Mouse (Mus musculus): ENCODE measurements at regions not wholly inside any gene's neighbourhood (a gene's known extent, or its start where the extent isn't known, plus 50 kb on each side); places are given as distances from the start of the nearest gene placed in this dataset.

GRCm38 (mm10) chr2:137754481-137754880, 501.9 kb upstream of the Btbd3 start:
- no peak overlapping the region for H3K27ac ChIP-seq (replicated peaks)
- H3K4me3 ChIP-seq (replicated peaks) = no peak overlapping the region
- ATAC-seq (ENCODE audit: insufficient read depth) = no peak
- H3K36me3 ChIP-seq (replicated peaks) = no peaks in the 10 kb centered on the region
- WGBS (ENCODE audit: insufficient replicate concordance) = 80% methylated on average over 3 of the region's 3 CpGs
- no peaks in the 10 kb centered on the region for H3K27me3 ChIP-seq
- no peak overlapping the region for H3K4me2 ChIP-seq
- no peak overlapping the region for H3K9ac ChIP-seq
- H3K4me1 ChIP-seq (replicated peaks) = no peaks in the 10 kb centered on the region
- no peaks in the 10 kb centered on the region for H3K9me3 ChIP-seq (replicated peaks)

GRCm38 (mm10) chr2:137732410-137732809, 524.0 kb upstream of the Btbd3 start:
- no peaks in the 10 kb centered on the region for H3K4me1 ChIP-seq (replicated peaks)
- H3K36me3 ChIP-seq (replicated peaks) = no peaks in the 10 kb centered on the region
- H3K4me2 ChIP-seq = no peak overlapping the region
- WGBS (ENCODE audit: insufficient replicate concordance) = 14% methylated on average over 2 of the region's 2 CpGs
- no peak overlapping the region for H3K9ac ChIP-seq
- H3K4me3 ChIP-seq (replicated peaks) = no peak overlapping the region
- H3K27ac ChIP-seq (replicated peaks) = no peak overlapping the region
- H3K27me3 ChIP-seq = no peaks in the 10 kb centered on the region
- no peaks in the 10 kb centered on the region for H3K9me3 ChIP-seq (replicated peaks)
- no peak for ATAC-seq (ENCODE audit: insufficient read depth)

- Histone ChIP-seq H3K9ac (no peak overlapping the region), H3K27ac (replicated peaks) (no peak overlapping the region), H3K9me3 (replicated peaks) (no peaks in the 10 kb centered on the region), H3K27me3 (no peaks in the 10 kb centered on the region), H3K4me3 (replicated peaks) (no peak overlapping the region), H3K4me2 (no peak overlapping the region), H3K36me3 (replicated peaks) (no peaks in the 10 kb centered on the region), H3K4me1 (replicated peaks) (no peaks in the 10 kb centered on the region)
- WGBS (ENCODE audit: insufficient replicate concordance) = 65% methylated on average over 12 of the region's 12 CpGs
- ATAC-seq (ENCODE audit: insufficient read depth) = no peak
These were observed 525.9 kb upstream of the Btbd3 start for GRCm38 (mm10) chr2:137730472-137730931.

- H3K27ac ChIP-seq (replicated peaks) = no peak overlapping the region
- 74% methylated on average over 6 of the region's 6 CpGs for WGBS (ENCODE audit: insufficient replicate concordance)
- ATAC-seq (ENCODE audit: insufficient read depth) = no peak
- H3K9ac ChIP-seq = no peak overlapping the region
- no peak overlapping the region for H3K4me3 ChIP-seq (replicated peaks)
- H3K4me1 ChIP-seq (replicated peaks) = no peaks in the 10 kb centered on the region
- no peaks in the 10 kb centered on the region for H3K9me3 ChIP-seq (replicated peaks)
- no peak overlapping the region for H3K4me2 ChIP-seq
- no peaks in the 10 kb centered on the region for H3K36me3 ChIP-seq (replicated peaks)
- no peaks in the 10 kb centered on the region for H3K27me3 ChIP-seq
These were observed 526.5 kb upstream of the Btbd3 start for GRCm38 (mm10) chr2:137729871-137730270.

GRCm38 (mm10) chr2:137729207-137729606, 527.2 kb upstream of the Btbd3 start:
- H3K27me3 ChIP-seq = no peaks in the 10 kb centered on the region
- no peaks in the 10 kb centered on the region for H3K4me1 ChIP-seq (replicated peaks)
- H3K36me3 ChIP-seq (replicated peaks) = no peaks in the 10 kb centered on the region
- 35% methylated on average over 4 of the region's 4 CpGs for whole genome bisulfite sequencing (ENCODE audit: insufficient replicate concordance)
- ATAC-seq (ENCODE audit: insufficient read depth) = no peak
- no peak overlapping the region for H3K9ac ChIP-seq
- H3K9me3 ChIP-seq (replicated peaks) = no peaks in the 10 kb centered on the region
- no peak overlapping the region for H3K4me3 ChIP-seq (replicated peaks)
- H3K4me2 ChIP-seq = no peak overlapping the region
- H3K27ac ChIP-seq (replicated peaks) = no peak overlapping the region

GRCm38 (mm10) chr2:137723651-137724050, 532.7 kb upstream of the Btbd3 start:
- H3K27me3 ChIP-seq = no peaks in the 10 kb centered on the region
- H3K4me3 ChIP-seq (replicated peaks) = no peak overlapping the region
- WGBS (ENCODE audit: insufficient replicate concordance) = 67% methylated on average over 1 of the region's 1 CpGs
- no peaks in the 10 kb centered on the region for H3K9me3 ChIP-seq (replicated peaks)
- no peak overlapping the region for H3K27ac ChIP-seq (replicated peaks)
- ATAC-seq (ENCODE audit: insufficient read depth) = no peak
- H3K4me2 ChIP-seq = no peak overlapping the region
- H3K4me1 ChIP-seq (replicated peaks) = no peaks in the 10 kb centered on the region
- no peaks in the 10 kb centered on the region for H3K36me3 ChIP-seq (replicated peaks)
- H3K9ac ChIP-seq = no peak overlapping the region

- ATAC-seq (ENCODE audit: insufficient read depth) = no peak
- no peaks in the 10 kb centered on the region for H3K36me3 ChIP-seq (replicated peaks)
- no peaks in the 10 kb centered on the region for H3K27me3 ChIP-seq
- no peak overlapping the region for H3K27ac ChIP-seq (replicated peaks)
- H3K9me3 ChIP-seq (replicated peaks) = no peaks in the 10 kb centered on the region
- WGBS (ENCODE audit: insufficient replicate concordance) = 57% methylated on average over 7 of the region's 7 CpGs
- no peak overlapping the region for H3K4me2 ChIP-seq
- no peak overlapping the region for H3K9ac ChIP-seq
- H3K4me3 ChIP-seq (replicated peaks) = no peak overlapping the region
- no peaks in the 10 kb centered on the region for H3K4me1 ChIP-seq (replicated peaks)
These were observed 534.5 kb upstream of the Btbd3 start for GRCm38 (mm10) chr2:137721767-137722424.

GRCm38 (mm10) chr2:137715891-137716290, 540.5 kb upstream of the Btbd3 start:
- Histone ChIP-seq H3K36me3 (replicated peaks) (no peaks in the 10 kb centered on the region), H3K27ac (replicated peaks) (no peak overlapping the region), H3K4me3 (replicated peaks) (no peak overlapping the region), H3K4me2 (no peak overlapping the region), H3K9me3 (replicated peaks) (no peaks in the 10 kb centered on the region), H3K9ac (no peak overlapping the region), H3K4me1 (replicated peaks) (no peaks in the 10 kb centered on the region), H3K27me3 (no peaks in the 10 kb centered on the region)
- 47% methylated on average over 2 of the region's 2 CpGs for WGBS (ENCODE audit: insufficient replicate concordance)
- ATAC-seq (ENCODE audit: insufficient read depth) = no peak

- Histone ChIP-seq H3K4me3 (replicated peaks) (no peak overlapping the region), H3K4me2 (no peak overlapping the region), H3K9me3 (replicated peaks) (no peaks in the 10 kb centered on the region), H3K36me3 (replicated peaks) (no peaks in the 10 kb centered on the region), H3K9ac (no peak overlapping the region), H3K27ac (replicated peaks) (no peak overlapping the region), H3K27me3 (no peaks in the 10 kb centered on the region), H3K4me1 (replicated peaks) (no peaks in the 10 kb centered on the region)
- ATAC-seq (ENCODE audit: insufficient read depth) = no peak
- 23% methylated on average over 4 of the region's 4 CpGs for WGBS (ENCODE audit: insufficient replicate concordance)
These were observed 549.8 kb upstream of the Btbd3 start for GRCm38 (mm10) chr2:137706528-137706988.

GRCm38 (mm10) chr2:137705724-137706422, 550.5 kb upstream of the Btbd3 start:
- Histone ChIP-seq H3K4me3 (replicated peaks) (no peak overlapping the region), H3K9me3 (replicated peaks) (no peaks in the 10 kb centered on the region), H3K4me1 (replicated peaks) (no peaks in the 10 kb centered on the region), H3K9ac (no peak overlapping the region), H3K27ac (replicated peaks) (no peak overlapping the region), H3K36me3 (replicated peaks) (no peaks in the 10 kb centered on the region), H3K4me2 (no peak overlapping the region), H3K27me3 (no peaks in the 10 kb centered on the region)
- ATAC-seq (ENCODE audit: insufficient read depth) = no peak
- WGBS (ENCODE audit: insufficient replicate concordance) = 55% methylated on average over 14 of the region's 14 CpGs

GRCm38 (mm10) chr2:137704948-137705723, 551.2 kb upstream of the Btbd3 start:
- H3K4me1 ChIP-seq (replicated peaks) = no peaks in the 10 kb centered on the region
- H3K9ac ChIP-seq = no peak overlapping the region
- H3K9me3 ChIP-seq (replicated peaks) = no peaks in the 10 kb centered on the region
- 56% methylated on average over 12 of the region's 12 CpGs for WGBS (ENCODE audit: insufficient replicate concordance)
- no peak overlapping the region for H3K4me2 ChIP-seq
- H3K36me3 ChIP-seq (replicated peaks) = no peaks in the 10 kb centered on the region
- ATAC-seq (ENCODE audit: insufficient read depth) = no peak
- no peaks in the 10 kb centered on the region for H3K27me3 ChIP-seq
- no peak overlapping the region for H3K4me3 ChIP-seq (replicated peaks)
- H3K27ac ChIP-seq (replicated peaks) = no peak overlapping the region
